Mouse (Mus musculus) MEL-GATA-1-ER (cell line): ENCODE data around the gene Tle4.

ENCODE experiments used
- DNase-seq: peaks from one replicate; pipeline ENCODE4 v3.0.0-alpha.2; 2012; ENCODE audit warnings: low read depth; ENCODE audit errors: extremely low read depth

Gene Tle4

GRCm38 (mm10) chr19:14414957-14415356 is 182.9 kb downstream of the Tle4 start:
- no peak for DNase-seq

GRCm38 (mm10) chr19:14406603-14407002 is 191.2 kb downstream of the Tle4 start:
- no peak for DNase-seq
